Mouse (Mus musculus) spleen, adult 2 months (tissue): Measurements from ENCODE around the gene Homer3.

Experiments used
- CTCF ChIP-seq: fragments of 200-500 bp; IDR thresholded peaks from 2 replicates; pipeline ENCODE4 v1.5.1; 2011; ENCODE audit warnings: mild to moderate bottlenecking, inconsistent platforms; ENCODE audit not compliant: insufficient read depth, insufficient read length, insufficient replicate concordance; ENCODE audit errors: extremely low read depth
- POLR2A ChIP-seq: fragments of 200-500 bp; IDR thresholded peaks from 2 replicates; pipeline ENCODE4 v1.6.1; 2011; ENCODE audit warnings: low read depth, low read length, inconsistent platforms

- TF ChIP-seq CTCF (no peak), POLR2A (no peak)
These were observed 2.7 kb downstream of the Homer3 start for GRCm38 (mm10) chr8:70285304-70285703.
